Mouse (Mus musculus) heart, embryonic 14.5 days (tissue): ENCODE measurements at regions not wholly inside any gene's neighbourhood (a gene's known extent, or its start where the extent isn't known, plus 50 kb on each side); places are given as distances from the start of the nearest gene placed in this dataset.

ENCODE experiments used
- ATAC-seq: fragments of 200-750 bp; cut with Nextera tagmentation; 2 replicates; pipeline ENCODE4 v1.8.0; 2017; ENCODE audit warnings: low read depth, moderate TSS enrichment; ENCODE audit not compliant: insufficient number of reproducible peaks, insufficient read depth, low FRiP score
- H3K27ac ChIP-seq, 2 experiments: fragments of 200-500 bp in 1 of 2; fragments of 300-500 bp in 1 of 2; sonication (generic) in 1 of 2; replicated peaks in 1 of 2; 2 replicates each; pipeline ENCODE4 v1.5.1; 2012 to 2014; ENCODE audit warnings: low read depth in 2 of 2, low read length in 2 of 2, control low read depth in 1 of 2, mild to moderate bottlenecking in 1 of 2, mixed read lengths in 1 of 2; ENCODE audit not compliant: control insufficient read depth in 1 of 2, insufficient read depth in 1 of 2
- H3K27me3 ChIP-seq: fragments of 300-500 bp; sonication (generic); 2 replicates; pipeline ENCODE4 v1.6.1; 2014; ENCODE audit warnings: mild to moderate bottlenecking, low read length, control low read depth; ENCODE audit not compliant: control insufficient read depth, insufficient read depth
- H3K36me3 ChIP-seq: fragments of 300-500 bp; sonication (generic); 2 replicates; pipeline ENCODE4 v1.6.1; 2014; ENCODE audit warnings: mild to moderate bottlenecking, control low read depth, low read length, mixed read lengths; ENCODE audit not compliant: control insufficient read depth, insufficient read depth
- H3K4me1 ChIP-seq, 2 experiments: fragments of 200-500 bp in 1 of 2; fragments of 300-500 bp in 1 of 2; sonication (generic) in 1 of 2; 2 replicates each; pipeline ENCODE4 v1.6.1; 2012 to 2014; ENCODE audit warnings: low read length in 2 of 2, control low read depth in 1 of 2, mixed read lengths in 1 of 2; ENCODE audit not compliant: control insufficient read depth in 2 of 2, insufficient read depth in 2 of 2
- H3K4me2 ChIP-seq: fragments of 300-500 bp; sonication (generic); 2 replicates; pipeline ENCODE4 v1.6.1; 2014; ENCODE audit warnings: mild to moderate bottlenecking, low read length
- H3K4me3 ChIP-seq, 2 experiments: fragments of 200-500 bp in 1 of 2; fragments of 300-500 bp in 1 of 2; sonication (generic) in 1 of 2; 2 replicates each; pipeline ENCODE4 v1.5.1; 2012 to 2014; ENCODE audit warnings: low read length in 2 of 2, mild to moderate bottlenecking in 2 of 2, control low read depth in 1 of 2, low read depth in 1 of 2, moderate library complexity in 1 of 2; ENCODE audit not compliant: control insufficient read depth in 1 of 2, insufficient read depth in 1 of 2
- H3K9ac ChIP-seq: fragments of 300-500 bp; sonication (generic); 2 replicates; pipeline ENCODE4 v1.6.1; 2014; ENCODE audit warnings: mild to moderate bottlenecking, low read length
- H3K9me3 ChIP-seq: fragments of 300-500 bp; sonication (generic); 2 replicates; pipeline ENCODE4 v1.6.1; 2016; ENCODE audit warnings: low read length, control low read depth; ENCODE audit not compliant: control insufficient read depth
- WGBS: fragments of 180-500 bp; shearing (Covaris S2); extraction: QIAGEN DNeasy Blood & Tissue Kit; methylation state at CpG from one replicate; pipeline ENCODE4 v1.1.7; 2014; 5-methylcytosine and 5-hydroxymethylcytosine counted together

- Histone ChIP-seq H3K9me3 (no peaks in the 10 kb centered on the region; the same call in 1 of the 2 replicates), H3K27ac (no peak overlapping the region), H3K4me3 (no peak overlapping the region), H3K36me3 (no peaks in the 10 kb centered on the region), H3K4me2 (no peak overlapping the region), H3K9ac (no peak overlapping the region), H3K4me1 (no peaks in the 10 kb centered on the region), H3K27me3 (no peaks in the 10 kb centered on the region)
- ATAC-seq, result no peak
- WGBS, result 69% methylated on average over 6 of the region's 6 CpGs
These were observed 62.5 kb downstream of the Arrdc4 start for GRCm38 (mm10) chr7:68686396-68687139.

GRCm38 (mm10) chr7:68682929-68683643, 66.0 kb downstream of the Arrdc4 start:
- 67% methylated on average over 5 of the region's 5 CpGs for WGBS

DNA sequence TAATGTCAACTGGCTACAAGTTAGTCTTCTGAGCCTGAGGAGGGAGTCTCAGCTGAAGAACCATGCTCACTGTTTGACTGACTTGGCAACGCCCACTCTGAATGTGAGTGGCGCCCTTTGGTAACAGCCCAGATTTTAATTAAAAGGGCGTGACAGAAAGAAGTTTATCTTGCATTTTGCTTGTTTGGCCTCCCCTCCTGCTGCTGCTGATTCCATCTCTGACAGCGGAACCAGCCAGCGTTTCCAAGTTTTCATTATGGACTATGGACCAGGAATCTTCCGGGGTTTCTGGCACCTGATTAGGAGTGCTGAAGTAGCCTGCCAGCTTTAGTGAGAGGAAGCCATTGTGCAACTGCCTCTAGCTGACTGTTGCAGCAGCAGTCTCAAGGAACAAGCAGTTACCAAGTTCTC, 66.7 kb downstream of the Arrdc4 start:
- 42% methylated on average over 6 of the region's 6 CpGs for WGBS

More at GRCm38 (mm10) chr7:68682929-68683643, 66.0 kb downstream of the Arrdc4 start:
- no peak overlapping the region for H3K9ac ChIP-seq
- no peaks in the 10 kb centered on the region for H3K27me3 ChIP-seq
- H3K4me2 ChIP-seq, result no peak overlapping the region
- no peak for ATAC-seq
- no peak overlapping the region for H3K27ac ChIP-seq
- no peaks in the 10 kb centered on the region for H3K36me3 ChIP-seq
- no peaks in the 10 kb centered on the region for H3K9me3 ChIP-seq
- H3K4me3 ChIP-seq, result no peak overlapping the region
- no peaks in the 10 kb centered on the region; a peak in 1 of 4 replicates for H3K4me1 ChIP-seq

DNA sequence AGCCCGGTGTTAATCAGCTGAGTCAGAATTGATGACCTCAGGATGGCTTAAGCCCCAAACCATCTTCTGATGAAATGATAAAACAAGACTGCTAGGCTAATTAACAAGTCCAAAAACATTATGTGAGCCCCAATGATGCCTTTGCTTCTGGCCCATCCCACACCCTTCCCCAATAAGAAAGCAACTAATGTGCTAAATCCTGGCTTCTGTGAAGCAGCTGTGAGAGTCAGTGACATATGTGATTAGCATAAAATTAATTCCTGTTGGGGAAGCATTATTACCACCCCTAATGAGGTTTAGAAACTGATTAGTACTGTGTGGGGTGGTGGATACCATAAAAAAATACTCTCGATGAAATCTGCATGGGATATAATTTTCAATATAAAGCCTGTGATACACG, 69.3 kb downstream of the Arrdc4 start:
- 78% methylated on average over 3 of the region's 3 CpGs for WGBS
- no peak for ATAC-seq
- Histone ChIP-seq H3K27me3 (no peaks in the 10 kb centered on the region), H3K4me3 (no peak overlapping the region), H3K4me2 (no peak overlapping the region), H3K9me3 (no peaks in the 10 kb centered on the region), H3K27ac (no peak overlapping the region), H3K4me1 (no peaks in the 10 kb centered on the region; a peak in 1 of 4 replicates), H3K36me3 (no peaks in the 10 kb centered on the region), H3K9ac (no peak overlapping the region)

More for the DNA sequence above, 66.7 kb downstream of the Arrdc4 start:
- Histone ChIP-seq H3K27me3 (no peaks in the 10 kb centered on the region), H3K9me3 (no peaks in the 10 kb centered on the region), H3K9ac (no peak overlapping the region), H3K4me3 (no peak overlapping the region), H3K36me3 (no peaks in the 10 kb centered on the region), H3K4me1 (no peaks in the 10 kb centered on the region; a peak in 1 of 4 replicates), H3K4me2 (0 out of 2 replicates have a peak overlapping the region, but pooled peaks have one; percentile 9), H3K27ac (no peak overlapping the region)
- no peak for ATAC-seq

DNA sequence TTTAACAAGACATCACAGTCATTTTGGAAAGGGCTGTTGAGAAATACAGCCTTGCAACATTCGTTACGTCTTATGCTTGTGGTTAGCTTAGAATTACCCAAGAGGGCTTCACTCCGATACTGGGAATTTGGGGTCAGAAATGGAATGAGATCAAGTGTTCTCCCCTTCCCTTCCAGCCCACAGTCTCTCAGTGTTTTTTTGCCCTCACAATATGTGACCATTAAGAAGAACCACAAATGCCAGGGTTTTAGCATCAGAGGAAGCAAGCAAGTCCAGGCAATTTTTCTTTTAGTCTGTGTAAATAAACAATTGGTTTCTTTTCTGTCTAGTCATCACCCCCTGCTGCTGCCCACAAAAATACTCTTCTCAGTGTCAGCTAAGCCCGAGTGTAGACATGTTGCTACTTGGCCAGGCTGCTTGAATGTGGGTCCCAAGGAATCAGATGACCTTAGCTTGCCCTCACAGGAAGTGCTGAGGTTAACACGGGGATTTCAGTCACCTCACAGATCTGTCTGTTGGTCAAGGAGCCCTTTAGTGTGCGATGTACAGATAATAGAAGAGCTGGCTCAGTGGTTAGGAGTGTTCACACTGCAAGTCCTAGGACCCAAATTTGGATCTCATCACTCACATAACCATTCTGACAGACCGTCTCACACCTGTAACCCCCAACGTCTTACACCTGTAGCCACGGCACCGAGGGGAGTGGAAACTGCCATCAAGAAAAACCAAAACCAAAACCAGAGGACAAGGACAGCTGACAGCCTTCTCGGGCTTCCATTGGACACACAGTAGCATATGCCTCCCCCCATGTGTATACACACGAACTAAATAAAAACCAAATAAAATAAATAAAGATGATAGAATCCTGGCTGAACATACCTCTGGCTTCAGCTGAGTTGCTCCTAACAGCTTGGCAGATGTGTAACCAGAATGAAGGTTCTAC, 81.0 kb downstream of the Arrdc4 start:
- no peaks in the 10 kb centered on the region for H3K9me3 ChIP-seq
- no peaks in the 10 kb centered on the region for H3K4me1 ChIP-seq
- no peak overlapping the region for H3K9ac ChIP-seq
- ATAC-seq, result no peak
- no peak overlapping the region for H3K27ac ChIP-seq
- H3K27me3 ChIP-seq, result no peaks in the 10 kb centered on the region
- no peak overlapping the region for H3K4me2 ChIP-seq
- no peaks in the 10 kb centered on the region for H3K36me3 ChIP-seq
- H3K4me3 ChIP-seq, result no peak overlapping the region
- 69% methylated on average over 12 of the region's 12 CpGs for WGBS

GRCm38 (mm10) chr7:68667215-68667614, 81.8 kb downstream of the Arrdc4 start:
- no peaks in the 10 kb centered on the region for H3K27me3 ChIP-seq
- H3K4me1 ChIP-seq, result no peaks in the 10 kb centered on the region
- no peaks in the 10 kb centered on the region for H3K9me3 ChIP-seq
- H3K9ac ChIP-seq, result no peak overlapping the region
- H3K27ac ChIP-seq, result no peak overlapping the region
- no peak overlapping the region for H3K4me3 ChIP-seq
- 56% methylated on average over 4 of the region's 4 CpGs for WGBS
- H3K36me3 ChIP-seq, result no peaks in the 10 kb centered on the region
- no peak overlapping the region for H3K4me2 ChIP-seq
- no peak for ATAC-seq

DNA sequence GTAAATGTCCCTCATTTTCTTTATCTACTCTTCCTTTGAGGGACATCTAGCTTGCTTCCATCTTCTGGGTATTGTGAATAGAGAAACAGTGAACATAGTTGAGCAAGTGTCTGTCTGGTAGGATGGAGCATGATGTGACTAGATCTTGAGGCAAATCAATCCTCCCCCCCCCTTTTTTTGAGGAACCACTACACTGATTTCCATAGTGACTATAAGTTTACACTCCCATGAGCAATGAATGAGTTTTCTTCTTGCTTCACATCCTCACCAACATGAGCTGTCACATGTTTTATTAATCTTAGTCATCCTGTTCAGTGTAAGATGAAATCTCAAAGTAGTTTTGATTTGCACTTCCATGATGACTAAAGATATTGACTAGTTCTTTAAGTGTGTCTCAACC, 92.7 kb downstream of the Arrdc4 start:
- Histone ChIP-seq H3K36me3 (no peaks in the 10 kb centered on the region), H3K9ac (no peak overlapping the region), H3K27me3 (no peaks in the 10 kb centered on the region), H3K4me2 (no peak overlapping the region), H3K27ac (no peak overlapping the region), H3K9me3 (peaks cover 8% of the 10 kb centered on the region), H3K4me3 (no peak overlapping the region), H3K4me1 (no peaks in the 10 kb centered on the region)
- no peak for ATAC-seq
